Mouse (Mus musculus): ENCODE results near the gene Ugt1a1. TPM values are rescaled to one million over a fixed set of nuclear protein-coding genes. Genes with fewer than 3 reads are reported as not detected.

Ugt1a1 gene
- total and polyA plus RNA-seq, 3 experiments = not detected

GRCm38 (mm10) chr1:88248658-88249057 is 36.9 kb downstream of the Ugt1a1 start:
- intact Hi-C loops (cut with DNase I) = no loop called here
- Histone ChIP-seq H3K4me3 (no peak overlapping the region), H3K27me3 (ENCODE audit: control insufficient read depth, insufficient read depth, low read length) (no peaks in the 10 kb centered on the region), H3K27ac (no peak overlapping the region), H3K79me2 (replicated peaks; ENCODE audit: control insufficient read depth, insufficient read depth, low read length) (no peaks in the 10 kb centered on the region), H3K4me1 (ENCODE audit: control insufficient read depth, insufficient read depth, low read length) (no peaks in the 10 kb centered on the region), H3K36me3 (ENCODE audit: control insufficient read depth, insufficient read depth, low read length) (no peaks in the 10 kb centered on the region), H3K9ac (ENCODE audit: low read depth, low read length) (no peak overlapping the region)
- TF ChIP-seq POLR2A (IDR thresholded peaks at IDR 0.05; ENCODE audit: insufficient read depth, low read depth, low read length) = no peak
- 54% methylated on average over 4 of the region's 4 CpGs for WGBS
- DNase-seq = no peak

GRCm38 (mm10) chr1:88249596-88249995 is 37.8 kb downstream of the Ugt1a1 start:
- no peak overlapping the region for H3K27ac ChIP-seq
- WGBS = 70% methylated on average over 7 of the region's 7 CpGs
- no peaks in the 10 kb centered on the region for H3K79me2 ChIP-seq (replicated peaks; ENCODE audit: control insufficient read depth, insufficient read depth, low read length)
- intact Hi-C loops (cut with DNase I) = no loop called here
- no peaks in the 10 kb centered on the region for H3K36me3 ChIP-seq (ENCODE audit: control insufficient read depth, insufficient read depth, low read length)
- H3K4me3 ChIP-seq = no peak overlapping the region
- no peak for TF ChIP-seq CTCF (IDR thresholded peaks at IDR 0.05)
- TF ChIP-seq EP300 (IDR thresholded peaks at IDR 0.05; ENCODE audit: insufficient read depth, low read depth, low read length) = no peak
- TF ChIP-seq POLR2A (IDR thresholded peaks at IDR 0.05; ENCODE audit: insufficient read depth, low read depth, low read length) = no peak
- no peak overlapping the region for H3K9ac ChIP-seq (ENCODE audit: low read depth, low read length)
- no peaks in the 10 kb centered on the region for H3K4me1 ChIP-seq (ENCODE audit: control insufficient read depth, insufficient read depth, low read length)
- no peaks in the 10 kb centered on the region for H3K27me3 ChIP-seq (ENCODE audit: control insufficient read depth, insufficient read depth, low read length)
- no peak for DNase-seq

- H3K27ac ChIP-seq = no peak overlapping the region
- WGBS = 71% methylated on average over 5 of the region's 5 CpGs
- no peaks in the 10 kb centered on the region for H3K4me1 ChIP-seq (ENCODE audit: control insufficient read depth, insufficient read depth, low read length)
- TF ChIP-seq EP300 (IDR thresholded peaks at IDR 0.05; ENCODE audit: insufficient read depth, low read depth, low read length) = no peak
- no peak for TF ChIP-seq CTCF (IDR thresholded peaks at IDR 0.05)
- TF ChIP-seq POLR2A (IDR thresholded peaks at IDR 0.05; ENCODE audit: insufficient read depth, low read depth, low read length) = no peak
- H3K9ac ChIP-seq (ENCODE audit: low read depth, low read length) = no peak overlapping the region
- DNase-seq = no peak
- intact Hi-C loops (cut with DNase I) = no loop called here
- H3K27me3 ChIP-seq (ENCODE audit: control insufficient read depth, insufficient read depth, low read length) = no peaks in the 10 kb centered on the region
- no peaks in the 10 kb centered on the region for H3K79me2 ChIP-seq (replicated peaks; ENCODE audit: control insufficient read depth, insufficient read depth, low read length)
- no peak overlapping the region for H3K4me3 ChIP-seq
- H3K36me3 ChIP-seq (ENCODE audit: control insufficient read depth, insufficient read depth, low read length) = no peaks in the 10 kb centered on the region
These were observed 38.3 kb downstream of the Ugt1a1 start for GRCm38 (mm10) chr1:88250023-88250422.

- Histone ChIP-seq H3K4me1 (ENCODE audit: control insufficient read depth, insufficient read depth, low read length) (no peaks in the 10 kb centered on the region), H3K9ac (ENCODE audit: low read depth, low read length) (no peak overlapping the region), H3K4me3 (no peak overlapping the region), H3K36me3 (ENCODE audit: control insufficient read depth, insufficient read depth, low read length) (no peaks in the 10 kb centered on the region), H3K27ac (no peak overlapping the region), H3K79me2 (replicated peaks; ENCODE audit: control insufficient read depth, insufficient read depth, low read length) (no peaks in the 10 kb centered on the region), H3K27me3 (ENCODE audit: control insufficient read depth, insufficient read depth, low read length) (no peaks in the 10 kb centered on the region)
- no peak for TF ChIP-seq CTCF (IDR thresholded peaks at IDR 0.05)
- TF ChIP-seq POLR2A (IDR thresholded peaks at IDR 0.05; ENCODE audit: insufficient read depth, low read depth, low read length) = no peak
- TF ChIP-seq EP300 (IDR thresholded peaks at IDR 0.05; ENCODE audit: insufficient read depth, low read depth, low read length) = no peak
- intact Hi-C loops (cut with DNase I) = no loop called here
- no peak for DNase-seq
- 66% methylated on average over 8 of the region's 8 CpGs for WGBS
These were observed 41.3 kb downstream of the Ugt1a1 start for GRCm38 (mm10) chr1:88253106-88253505.

GRCm38 (mm10) chr1:88253540-88253939 is 41.8 kb downstream of the Ugt1a1 start:
- intact Hi-C loops (cut with DNase I) = no loop called here
- Histone ChIP-seq H3K27me3 (ENCODE audit: control insufficient read depth, insufficient read depth, low read length) (no peaks in the 10 kb centered on the region), H3K79me2 (replicated peaks; ENCODE audit: control insufficient read depth, insufficient read depth, low read length) (no peaks in the 10 kb centered on the region), H3K36me3 (ENCODE audit: control insufficient read depth, insufficient read depth, low read length) (no peaks in the 10 kb centered on the region), H3K27ac (no peak overlapping the region), H3K4me1 (ENCODE audit: control insufficient read depth, insufficient read depth, low read length) (no peaks in the 10 kb centered on the region), H3K4me3 (no peak overlapping the region), H3K9ac (ENCODE audit: low read depth, low read length) (no peak overlapping the region)
- WGBS = 60% methylated on average over 6 of the region's 6 CpGs
- no peak for DNase-seq
- TF ChIP-seq CTCF (IDR thresholded peaks at IDR 0.05) (no peak), POLR2A (IDR thresholded peaks at IDR 0.05; ENCODE audit: insufficient read depth, low read depth, low read length) (no peak)

- Histone ChIP-seq H3K4me3 (no peak overlapping the region), H3K4me1 (ENCODE audit: control insufficient read depth, insufficient read depth, low read length) (peaks cover 3% of the 10 kb centered on the region), H3K27me3 (ENCODE audit: control insufficient read depth, insufficient read depth, low read length) (no peaks in the 10 kb centered on the region), H3K79me2 (replicated peaks; ENCODE audit: control insufficient read depth, insufficient read depth, low read length) (no peaks in the 10 kb centered on the region), H3K36me3 (ENCODE audit: control insufficient read depth, insufficient read depth, low read length) (no peaks in the 10 kb centered on the region), H3K27ac (no peak overlapping the region), H3K9ac (ENCODE audit: low read depth, low read length) (no peak overlapping the region)
- WGBS = 80% methylated on average over 12 of the region's 12 CpGs
- no peak for DNase-seq
- intact Hi-C loops (cut with DNase I) = no loop called here
- no peak for TF ChIP-seq EP300 (IDR thresholded peaks at IDR 0.05; ENCODE audit: insufficient read depth, low read depth, low read length)
- no peak for TF ChIP-seq POLR2A (IDR thresholded peaks at IDR 0.05; ENCODE audit: insufficient read depth, low read depth, low read length)
These were observed 43.2 kb downstream of the Ugt1a1 start for GRCm38 (mm10) chr1:88254793-88255465.

All from heart, adult 2 months (tissue).